Mouse (Mus musculus) adrenal gland, postnatal 25 days (tissue): Measurements from ENCODE around the gene Chrna9. TPM values are rescaled to one million over a fixed set of nuclear protein-coding genes. Genes with fewer than 3 reads are reported as not detected.

ENCODE experiments used
- DNase-seq: peaks from one replicate; pipeline ENCODE4 v3.0.0; 2021; ENCODE audit warnings: mixed read lengths
- total RNA-seq: library from RNA; stranded (reverse); gene quantifications from 2 replicates; pipeline ENCODE4 v1.2.3, GENCODE M21; 2021

Gene Chrna9
- total RNA-seq, 1 experiment from 2014 or later, result not detected

DNA sequence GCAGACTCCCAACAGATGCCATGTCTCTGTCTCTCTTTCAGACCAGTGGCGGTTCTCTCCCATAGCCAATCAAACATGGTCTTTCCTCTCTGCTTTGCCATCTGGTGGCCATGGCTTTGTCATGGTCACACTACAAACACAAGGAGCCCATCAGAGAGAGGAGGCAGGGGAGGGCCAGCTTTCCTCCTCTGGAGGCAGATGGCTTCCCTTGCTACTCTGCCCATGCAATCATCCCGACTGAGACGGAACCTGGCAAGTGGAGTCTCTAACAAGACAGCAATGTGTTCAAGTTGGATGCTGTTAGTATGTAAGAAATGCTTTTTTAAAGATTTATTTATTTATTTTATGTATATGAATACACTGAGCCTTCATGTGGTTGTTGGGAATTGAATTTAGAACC, 14.8 kb upstream of the Chrna9 start:
- no peak for DNase-seq

- no peak for DNase-seq
Measured at GRCm38 (mm10) chr5:65920701-65921426, 13.9 kb upstream of the Chrna9 start.

DNA sequence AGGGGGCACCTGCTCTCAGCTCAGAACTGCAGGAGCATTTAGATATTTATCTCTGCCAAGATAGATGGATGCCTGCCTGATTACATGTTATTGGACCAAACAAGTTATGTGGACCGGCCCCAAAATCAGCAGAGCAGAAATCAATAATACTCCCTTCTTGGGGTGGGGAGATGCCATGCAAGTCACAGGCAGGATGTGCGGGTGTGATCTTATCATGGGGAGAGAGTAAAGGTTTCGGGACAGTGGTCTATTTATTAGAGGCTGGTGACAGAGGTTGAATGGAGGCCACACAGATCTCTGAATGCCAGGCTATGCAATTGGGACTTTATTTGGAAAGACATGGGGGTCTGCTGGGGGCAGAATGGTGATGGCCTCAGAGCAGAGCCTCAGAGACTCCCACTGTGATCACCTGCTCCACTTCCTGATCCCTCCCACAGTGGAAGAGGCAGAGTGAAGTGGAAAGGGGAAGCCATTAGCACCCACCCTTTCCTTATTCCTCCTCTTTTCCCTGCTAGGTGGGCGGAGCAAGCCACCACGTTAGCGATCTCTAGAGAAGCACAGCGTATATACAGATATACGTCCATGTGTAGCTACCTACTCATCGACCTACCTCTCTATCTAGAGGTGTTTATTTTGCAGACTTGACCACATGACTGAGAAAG, 13.1 kb upstream of the Chrna9 start:
- no peak for DNase-seq

- DNase-seq, result no peak
Measured at GRCm38 (mm10) chr5:65926666-65927065, 8.1 kb upstream of the Chrna9 start.

DNA sequence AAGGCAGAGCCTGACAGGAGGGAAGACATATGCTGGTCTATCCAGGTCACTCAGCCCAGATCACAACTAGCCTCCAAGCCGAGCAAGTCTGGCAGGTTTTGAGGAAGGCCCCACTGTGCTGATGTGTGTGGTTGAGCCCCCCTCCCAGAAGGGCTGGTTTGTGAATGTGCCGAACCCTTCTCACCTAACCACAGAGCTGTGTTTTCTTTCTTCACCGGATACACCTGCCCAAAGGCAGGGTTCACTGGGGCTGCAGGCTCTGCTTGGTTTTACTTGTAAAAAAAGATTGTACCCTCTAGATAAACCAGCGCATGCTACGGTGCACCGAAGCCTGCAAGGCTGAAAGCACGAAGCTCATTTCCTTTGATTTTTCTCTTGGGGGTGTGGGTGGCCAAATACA, 5.6 kb upstream of the Chrna9 start:
- no peak for DNase-seq

GRCm38 (mm10) chr5:65930171-65930570, 4.5 kb upstream of the Chrna9 start:
- DNase-seq, result no peak

DNA sequence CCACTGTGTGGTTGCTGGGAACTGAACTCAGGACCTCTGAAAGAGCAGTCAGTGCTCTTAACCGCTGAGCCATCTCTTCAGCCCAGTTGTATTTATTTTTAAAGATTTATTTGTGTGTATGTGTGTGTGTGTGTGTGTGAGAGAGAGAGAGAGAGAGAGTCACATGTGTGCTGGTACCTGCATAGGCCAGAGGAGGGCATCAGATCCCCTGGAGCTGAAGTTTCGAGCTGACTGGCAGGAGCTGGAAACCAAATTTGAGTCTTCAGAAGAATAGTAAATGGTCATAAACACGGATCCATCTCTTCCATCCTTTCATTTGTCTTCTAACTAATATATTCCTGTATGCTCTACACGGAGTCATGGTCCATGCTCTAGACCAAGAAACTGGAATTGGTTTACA, 1.5 kb upstream of the Chrna9 start:
- DNase-seq, result no peak

DNA sequence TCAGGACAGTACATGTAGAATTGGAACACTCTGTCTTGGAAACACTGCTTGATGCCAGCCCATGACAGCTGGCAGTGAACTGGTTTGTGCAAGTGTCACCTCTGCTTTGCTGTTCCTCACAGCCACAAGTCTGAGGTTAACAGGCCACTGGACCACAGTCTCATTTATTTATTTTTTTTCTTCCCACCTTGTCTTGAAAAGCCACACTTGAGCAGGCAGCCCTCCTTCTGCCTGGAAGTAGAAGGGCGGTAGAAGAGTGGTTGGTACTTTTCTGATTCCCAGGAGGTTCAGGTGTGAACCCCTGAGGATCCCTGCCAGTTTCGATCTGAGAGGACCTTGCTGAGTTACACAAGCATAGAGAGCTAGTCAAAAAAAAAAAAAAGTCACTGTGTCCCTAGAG, 957 bp upstream of the Chrna9 start:
- DNase-seq, result no peak

DNA sequence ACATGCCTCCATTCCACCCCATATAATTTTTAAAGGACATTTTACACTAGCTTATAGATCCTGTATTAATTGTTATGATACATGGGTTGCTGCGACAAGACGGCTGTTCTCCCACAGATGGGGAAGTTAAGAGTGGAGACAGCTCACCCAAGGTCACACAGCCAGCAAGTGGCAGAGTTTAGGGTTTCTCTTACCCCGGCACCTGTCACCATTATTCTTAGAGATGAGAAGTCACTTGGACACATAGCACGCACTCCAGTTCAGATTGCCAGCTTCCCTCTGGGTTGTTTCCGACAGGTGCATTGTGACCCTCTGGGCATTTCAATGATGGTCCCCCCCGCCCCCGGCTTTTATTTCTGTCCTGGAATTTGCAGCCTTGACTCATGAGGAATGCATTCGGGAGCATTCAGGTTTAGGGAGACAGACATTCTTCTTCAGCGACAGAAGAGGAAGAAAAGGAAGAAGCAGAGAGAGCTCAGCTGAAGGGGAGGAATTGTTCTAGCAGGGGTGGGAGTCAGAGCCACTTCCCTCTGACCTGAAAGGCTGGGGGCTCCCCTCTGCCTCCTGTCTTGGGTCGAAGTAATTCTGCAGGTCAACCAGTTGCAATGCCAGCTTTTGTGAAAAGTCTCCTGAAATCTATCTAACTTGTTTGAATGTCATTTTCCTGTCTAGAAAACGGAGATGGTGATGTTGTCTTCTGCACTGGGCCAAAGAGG, 2.4 kb downstream of the Chrna9 start:
- no peak for DNase-seq

DNA sequence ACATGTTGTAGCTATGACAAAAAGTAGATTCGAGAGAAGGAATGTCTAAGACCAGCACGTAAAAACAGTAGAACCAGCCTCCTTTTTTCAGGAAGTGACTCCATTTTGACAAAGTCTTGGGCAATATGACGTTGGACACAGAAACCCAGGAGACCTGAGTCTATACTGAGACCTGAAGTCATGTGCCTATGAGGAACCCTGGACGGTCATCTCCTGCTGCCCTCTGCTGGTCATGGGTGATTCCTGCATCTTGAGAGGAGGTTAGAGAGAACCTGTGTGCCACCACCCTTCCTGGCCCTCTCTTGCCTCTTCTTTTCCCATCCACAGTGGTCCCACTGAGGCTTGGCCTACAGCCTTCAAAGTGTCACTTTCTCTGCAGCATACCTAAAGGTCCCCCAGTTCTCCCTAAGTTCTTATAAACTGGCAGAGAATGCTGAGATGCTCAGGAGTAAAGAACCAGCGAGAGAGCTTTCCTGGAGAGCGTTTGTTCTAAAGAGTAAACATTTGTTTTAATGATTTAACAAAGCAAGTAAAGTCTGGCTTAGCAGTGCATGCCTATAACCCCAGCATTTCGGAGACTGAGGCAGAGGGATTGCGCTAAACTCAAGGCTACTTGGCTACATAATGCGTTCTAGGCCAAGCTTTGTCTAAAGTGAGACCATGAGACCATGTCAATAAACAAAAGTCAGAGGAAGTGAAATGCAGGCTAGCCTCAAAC, 3.4 kb downstream of the Chrna9 start:
- DNase-seq, result peak; percentile 79

DNA sequence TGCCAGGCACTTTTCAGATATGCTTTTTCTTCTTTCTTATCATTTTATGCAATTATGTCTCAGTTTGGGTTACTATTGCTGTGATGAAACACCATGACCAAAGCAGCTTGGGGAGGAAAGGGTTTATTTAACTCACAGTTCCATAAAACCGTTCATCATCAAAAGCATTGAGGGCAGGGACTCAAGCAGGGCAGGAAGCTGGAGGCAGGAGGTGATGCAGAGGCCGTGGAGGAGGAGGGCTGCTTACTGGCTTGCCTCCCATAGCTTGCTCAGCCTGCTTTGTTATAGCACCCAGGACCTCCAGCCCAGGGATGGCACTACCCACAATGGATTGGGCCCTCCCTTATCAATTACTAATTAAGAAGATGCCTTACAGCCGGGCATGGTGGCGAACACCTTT, 6.4 kb downstream of the Chrna9 start:
- DNase-seq, result no peak

DNA sequence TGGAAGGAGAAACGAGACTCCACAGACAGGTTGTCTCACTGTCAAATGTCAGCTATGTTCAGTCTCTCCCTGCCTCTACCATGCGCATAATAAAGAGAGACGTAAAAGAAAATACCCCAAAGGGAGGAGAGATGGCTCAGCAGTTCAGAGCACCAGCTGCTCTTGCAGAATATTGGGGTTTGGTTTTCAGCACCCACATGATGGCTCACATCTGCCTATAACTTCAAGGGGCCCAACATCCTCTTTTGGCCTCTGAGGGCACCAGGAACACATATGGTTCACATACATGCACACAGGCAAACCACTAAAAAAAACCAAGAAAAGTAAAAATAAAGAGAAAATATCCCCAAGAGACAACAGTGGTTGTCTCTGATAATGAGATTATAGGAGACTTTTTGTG, 15.1 kb downstream of the Chrna9 start:
- DNase-seq, result no peak

DNA sequence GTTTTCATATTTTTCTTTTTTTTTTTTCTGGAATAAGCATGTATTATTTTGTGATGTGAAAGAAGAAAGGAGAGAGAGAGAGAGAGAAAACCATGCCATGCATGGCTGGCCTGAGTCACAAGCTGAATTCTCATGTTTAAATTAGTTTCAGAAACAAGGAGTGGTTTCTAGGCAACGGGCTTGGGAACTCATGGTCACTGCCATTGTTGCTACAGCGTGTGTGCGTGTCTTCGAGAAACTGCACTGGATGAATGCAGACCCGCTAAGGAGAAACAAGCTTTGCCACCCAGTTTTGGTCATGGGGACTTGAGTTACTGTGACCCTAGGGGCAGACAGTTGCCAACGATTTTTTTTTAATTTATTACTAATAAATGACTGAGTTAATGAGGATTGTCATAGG, 15.5 kb downstream of the Chrna9 start:
- DNase-seq, result no peak

DNA sequence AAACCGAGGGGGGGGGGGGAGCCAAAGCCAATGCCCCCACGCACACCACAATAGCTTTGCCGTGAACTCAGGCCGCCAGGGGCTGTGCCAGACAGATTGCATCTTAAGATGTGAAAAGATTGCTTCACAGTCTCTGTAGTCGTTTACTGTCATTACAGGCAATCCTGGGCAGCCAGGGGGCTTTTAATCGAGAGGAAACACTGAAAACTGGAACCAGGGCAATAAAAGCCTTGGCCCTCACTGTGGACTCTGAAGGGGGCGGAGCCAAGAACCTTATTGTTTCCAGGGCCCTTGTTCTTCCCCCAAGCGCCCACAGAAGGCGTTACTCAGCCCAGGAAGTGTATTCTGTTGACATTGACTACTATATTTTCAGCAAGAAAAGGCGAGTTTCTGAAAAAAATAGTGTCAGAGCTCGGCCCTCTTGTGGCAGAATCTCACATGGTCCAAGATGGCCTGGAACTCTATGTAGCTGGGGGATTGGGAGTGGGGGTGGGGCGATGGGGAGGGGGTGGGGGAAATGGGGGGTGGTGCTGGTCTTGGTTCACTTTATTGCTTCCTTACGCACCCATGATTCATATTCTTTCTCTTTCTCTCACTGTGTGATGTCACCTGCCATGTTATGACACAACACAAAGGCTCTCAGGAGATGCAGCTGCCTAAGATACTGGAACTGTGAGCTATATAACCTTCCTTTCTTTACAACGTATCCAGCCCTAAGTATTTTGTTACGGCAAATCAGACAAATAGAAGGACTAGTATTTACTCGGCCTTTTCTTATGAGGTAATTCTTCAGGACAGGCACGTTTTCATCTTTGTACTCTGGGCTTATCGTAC, 16.2 kb downstream of the Chrna9 start:
- DNase-seq, result peak; percentile 6

DNA sequence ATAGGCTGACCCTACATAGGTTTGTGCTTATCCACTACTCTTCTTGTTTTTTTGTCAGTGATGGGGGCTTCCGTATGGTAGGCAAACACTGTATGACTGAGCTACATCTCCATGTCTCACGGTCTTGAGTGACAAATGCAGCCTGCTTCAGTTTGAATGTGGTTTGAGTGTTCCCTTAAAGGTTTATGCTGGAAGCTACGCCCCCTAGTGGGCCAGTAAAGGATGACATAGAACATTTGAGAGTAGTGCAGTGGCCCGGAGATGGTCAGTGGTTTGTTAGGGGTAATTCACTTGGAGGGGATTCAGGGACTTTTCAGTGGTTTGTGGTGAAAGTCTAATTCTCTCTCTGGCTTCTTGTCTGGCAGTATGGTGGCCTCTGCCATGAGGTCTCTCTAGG, 16.8 kb downstream of the Chrna9 start:
- DNase-seq, result no peak

DNA sequence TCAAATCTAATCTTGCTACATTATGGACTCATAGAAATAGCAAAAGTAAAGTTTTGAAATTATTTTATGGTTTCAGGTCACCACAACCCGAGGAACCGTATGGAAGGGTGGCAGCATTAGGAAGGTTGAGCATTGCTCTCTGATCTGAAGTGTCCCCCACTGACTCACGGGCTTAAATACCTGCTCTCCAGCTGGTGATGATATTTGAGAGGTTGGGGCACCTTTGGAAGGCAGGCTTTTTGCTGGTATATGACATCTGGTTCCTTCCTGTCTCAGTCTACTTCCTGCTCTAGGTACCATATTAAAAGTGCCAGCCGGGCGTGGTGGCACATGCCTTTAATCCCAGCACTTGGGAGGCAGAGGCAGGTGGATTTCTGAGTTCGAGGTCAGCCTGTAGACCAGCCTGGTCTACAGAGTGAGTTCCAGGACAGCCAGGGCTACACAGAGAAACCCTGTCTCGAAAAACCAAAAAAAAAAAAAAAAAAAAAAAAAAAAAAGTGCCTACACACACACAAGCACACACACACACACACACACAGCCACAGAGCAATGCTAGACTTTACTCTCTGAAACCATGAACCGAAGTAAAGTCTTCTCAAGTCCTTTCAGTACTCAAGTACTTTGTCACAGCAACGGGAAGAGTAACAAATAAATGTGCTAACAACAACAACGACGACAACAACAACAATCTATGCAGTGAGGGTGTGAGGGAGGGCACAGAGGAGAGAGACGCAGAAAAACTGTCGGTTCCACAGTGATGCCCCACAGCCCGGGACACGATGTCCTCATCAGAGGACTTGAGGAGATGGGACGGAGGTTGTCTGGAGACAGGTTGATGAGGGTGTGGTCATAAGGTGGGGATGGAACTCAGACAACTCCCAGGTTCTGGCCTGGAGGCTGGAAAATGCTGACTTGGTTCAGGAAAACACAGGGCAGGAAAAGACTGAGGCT, 19.7 kb downstream of the Chrna9 start:
- no peak for DNase-seq

DNA sequence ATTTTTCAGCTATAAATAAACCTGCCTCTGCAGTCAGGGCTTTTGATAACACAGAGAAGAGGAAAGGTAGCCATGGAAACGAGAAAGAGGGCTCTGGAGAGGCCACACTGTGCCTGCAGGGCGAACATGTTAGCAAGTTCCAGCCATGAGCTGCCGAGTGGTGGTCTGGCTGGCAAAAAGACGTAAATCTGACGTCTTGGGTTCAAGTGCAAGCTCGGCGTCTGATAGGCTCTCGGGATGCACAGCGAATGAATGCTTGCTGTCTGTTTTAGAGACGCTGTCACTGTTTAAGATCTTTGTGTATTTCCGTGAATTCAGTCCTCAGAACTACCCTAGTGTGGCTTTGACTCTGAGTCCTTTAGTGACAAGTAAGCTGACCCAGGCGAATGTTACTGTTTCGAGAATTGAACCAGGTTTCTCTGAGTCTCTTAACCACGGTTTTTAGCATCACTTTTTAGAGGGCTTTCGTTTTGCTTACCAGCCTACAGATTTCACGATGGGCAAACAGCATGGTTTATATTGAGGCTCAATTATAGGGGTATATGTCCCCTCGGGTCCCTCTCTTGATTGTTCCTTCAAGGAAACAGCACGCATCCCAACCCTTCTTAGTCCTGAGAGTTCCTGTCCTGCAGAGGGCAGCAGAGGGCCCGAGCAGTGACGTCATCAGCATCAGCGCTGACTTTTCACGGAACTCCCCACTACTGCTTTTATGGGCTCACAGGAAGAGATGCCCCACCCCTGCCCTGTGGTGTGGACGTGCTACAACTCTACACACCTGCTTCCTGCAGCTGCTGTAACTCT, 20.8 kb downstream of the Chrna9 start:
- peak; percentile 80 for DNase-seq

DNA sequence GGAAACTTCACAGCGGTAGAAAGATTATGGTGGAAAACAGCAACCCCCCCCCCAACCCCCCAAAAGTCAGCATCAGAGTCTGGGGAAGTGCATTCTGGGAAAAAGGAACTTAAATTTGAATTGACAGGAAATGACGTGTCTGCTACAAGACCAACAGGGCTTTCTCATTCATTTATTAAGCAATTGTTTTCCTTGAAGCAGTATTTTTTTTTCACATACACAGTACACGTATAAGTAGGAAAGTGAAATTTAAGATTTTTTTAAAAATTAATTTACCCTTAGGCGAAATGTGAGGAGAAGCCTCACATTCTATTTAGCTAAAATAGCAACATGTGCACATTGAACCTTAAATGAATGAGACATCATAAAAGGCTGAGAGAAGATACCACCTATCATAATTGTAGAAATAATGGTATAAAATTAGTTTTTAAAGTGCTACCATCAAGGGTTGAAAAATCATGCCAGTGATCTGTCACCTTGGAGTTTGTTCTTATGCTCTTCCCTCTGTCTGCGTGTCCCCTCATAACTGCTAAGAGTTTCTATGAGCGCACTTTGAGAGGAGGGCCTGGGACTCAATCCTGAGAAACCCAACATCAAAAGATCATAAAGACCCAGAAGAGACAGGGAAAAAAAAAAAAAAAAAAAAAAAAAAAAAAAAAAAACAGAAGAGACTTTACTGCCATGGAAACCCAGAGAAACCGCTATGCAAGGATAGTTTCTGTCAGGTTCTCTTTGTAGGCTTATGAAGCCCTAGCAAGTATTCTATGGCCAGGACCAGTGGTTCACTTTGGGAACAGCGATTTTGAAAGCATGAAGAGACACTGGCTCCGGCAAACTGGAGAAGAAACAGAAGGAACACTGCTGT, 21.7 kb downstream of the Chrna9 start:
- DNase-seq, result no peak

DNA sequence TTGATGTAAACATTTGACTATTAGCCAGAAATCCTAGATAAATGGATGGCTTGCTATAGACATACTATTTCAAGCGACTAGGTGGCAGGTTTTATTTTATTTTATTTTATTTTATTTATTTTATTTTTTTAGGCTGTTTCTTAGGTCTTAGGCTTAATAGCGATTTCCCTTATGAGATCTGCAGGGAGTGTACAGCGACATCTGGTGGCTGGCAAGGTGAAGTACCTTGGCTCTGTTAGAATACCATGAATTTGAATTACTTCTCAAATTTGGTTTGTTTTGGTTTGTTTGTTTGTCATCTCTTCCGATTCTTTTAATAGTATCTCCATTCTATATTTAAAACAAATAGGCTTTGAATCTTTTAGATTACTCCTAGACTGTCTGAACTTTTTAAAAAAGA, 23.9 kb downstream of the Chrna9 start:
- peak; percentile 41 for DNase-seq
